Mouse (Mus musculus) heart, embryonic 13.5 days (tissue): ENCODE measurements at regions not wholly inside any gene's neighbourhood (a gene's known extent, or its start where the extent isn't known, plus 50 kb on each side); places are given as distances from the start of the nearest gene placed in this dataset.
A peak's percentile ranks its signal among the peaks of the same experiment; 100 is the strongest.

Experiments
- ATAC-seq: fragments of 200-750 bp; cut with Nextera tagmentation; 2 replicates; pipeline ENCODE4 v1.8.0; 2017; ENCODE audit warnings: moderate TSS enrichment; ENCODE audit not compliant: insufficient number of reproducible peaks, low FRiP score, low TSS enrichment; ENCODE audit errors: extremely low read depth
- H3K27ac ChIP-seq: fragments of 300-500 bp; sonication (generic); replicated peaks from 2 replicates; pipeline ENCODE4 v1.5.1; 2015; ENCODE audit warnings: moderate library complexity, mild to moderate bottlenecking, inconsistent platforms
- H3K27me3 ChIP-seq: fragments of 300-500 bp; sonication (generic); replicated peaks from 2 replicates; pipeline ENCODE4 v1.6.1; 2015; ENCODE audit warnings: mild to moderate bottlenecking, inconsistent platforms
- H3K36me3 ChIP-seq: fragments of 300-500 bp; sonication (generic); 2 replicates; pipeline ENCODE4 v1.6.1; 2015; ENCODE audit warnings: mild to moderate bottlenecking, inconsistent platforms
- H3K4me1 ChIP-seq: fragments of 300-500 bp; sonication (generic); 2 replicates; pipeline ENCODE4 v1.6.1; 2015; ENCODE audit warnings: inconsistent platforms
- H3K4me2 ChIP-seq: fragments of 300-500 bp; sonication (generic); 2 replicates; pipeline ENCODE4 v1.6.1; 2015; ENCODE audit warnings: inconsistent platforms, mild to moderate bottlenecking, moderate library complexity
- H3K4me3 ChIP-seq: fragments of 300-500 bp; sonication (generic); 2 replicates; pipeline ENCODE4 v1.5.1; 2015; ENCODE audit warnings: moderate library complexity, mild to moderate bottlenecking, inconsistent platforms
- H3K9ac ChIP-seq: fragments of 300-500 bp; sonication (generic); 2 replicates; pipeline ENCODE4 v1.6.1; 2015; ENCODE audit warnings: inconsistent platforms, mild to moderate bottlenecking, moderate library complexity
- H3K9me3 ChIP-seq: fragments of 300-500 bp; sonication (generic); 2 replicates; pipeline ENCODE4 v1.6.1; 2016; ENCODE audit warnings: inconsistent platforms
- whole genome bisulfite sequencing: fragments of 180-500 bp; shearing (Covaris S2); methylation state at CpG from one replicate; pipeline ENCODE4 v1.1.7; 2015; ENCODE audit warnings: mixed read lengths; 5-methylcytosine and 5-hydroxymethylcytosine counted together

DNA sequence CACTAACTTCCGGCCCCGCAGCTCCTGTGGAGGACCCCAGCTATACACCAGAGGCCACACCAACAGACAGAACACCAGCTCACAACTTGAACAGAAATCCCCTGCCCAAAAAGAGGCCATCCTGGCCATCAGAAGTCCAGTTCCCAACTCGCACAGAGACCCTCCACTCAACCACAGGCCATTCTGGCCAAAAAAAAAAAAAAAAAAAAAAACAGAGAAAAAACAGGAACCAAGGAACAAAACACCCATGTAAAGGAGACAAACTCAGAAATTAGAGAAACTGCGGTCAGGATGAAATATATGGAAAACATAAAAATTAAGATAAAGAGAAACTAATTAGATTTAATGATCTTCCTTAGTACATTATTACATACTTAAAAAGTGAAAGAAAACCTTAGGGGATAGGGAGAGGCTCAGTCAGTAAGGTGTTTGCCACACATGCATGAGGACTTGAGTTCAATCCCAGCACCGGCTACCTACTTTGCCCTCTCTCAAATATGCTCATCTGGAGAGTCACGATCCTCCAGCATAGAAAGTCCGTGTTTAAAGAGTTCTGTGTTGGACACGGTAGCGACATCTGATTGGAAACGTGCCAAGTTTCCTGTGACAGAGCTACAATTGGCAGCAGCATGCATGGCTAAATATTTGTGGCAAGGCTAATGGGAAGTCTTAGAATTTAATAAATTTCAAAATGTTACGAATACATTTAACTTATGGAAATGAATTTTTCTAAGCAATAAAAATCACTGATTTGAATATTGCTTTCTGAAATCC lies 51.9 kb upstream of the Pde7b start:
- no peak for ATAC-seq
- Histone ChIP-seq H3K4me1 (peaks cover 15% of the 10 kb centered on the region), H3K27ac (no peak overlapping the region), H3K27me3 (no peaks in the 10 kb centered on the region), H3K9me3 (no peaks in the 10 kb centered on the region), H3K4me3 (no peak overlapping the region), H3K36me3 (no peaks in the 10 kb centered on the region), H3K9ac (no peak overlapping the region), H3K4me2 (peak overlapping the region; percentile 18; the same call in 1 of the 2 replicates)
- 50% methylated on average over 11 of the region's 11 CpGs for WGBS

DNA sequence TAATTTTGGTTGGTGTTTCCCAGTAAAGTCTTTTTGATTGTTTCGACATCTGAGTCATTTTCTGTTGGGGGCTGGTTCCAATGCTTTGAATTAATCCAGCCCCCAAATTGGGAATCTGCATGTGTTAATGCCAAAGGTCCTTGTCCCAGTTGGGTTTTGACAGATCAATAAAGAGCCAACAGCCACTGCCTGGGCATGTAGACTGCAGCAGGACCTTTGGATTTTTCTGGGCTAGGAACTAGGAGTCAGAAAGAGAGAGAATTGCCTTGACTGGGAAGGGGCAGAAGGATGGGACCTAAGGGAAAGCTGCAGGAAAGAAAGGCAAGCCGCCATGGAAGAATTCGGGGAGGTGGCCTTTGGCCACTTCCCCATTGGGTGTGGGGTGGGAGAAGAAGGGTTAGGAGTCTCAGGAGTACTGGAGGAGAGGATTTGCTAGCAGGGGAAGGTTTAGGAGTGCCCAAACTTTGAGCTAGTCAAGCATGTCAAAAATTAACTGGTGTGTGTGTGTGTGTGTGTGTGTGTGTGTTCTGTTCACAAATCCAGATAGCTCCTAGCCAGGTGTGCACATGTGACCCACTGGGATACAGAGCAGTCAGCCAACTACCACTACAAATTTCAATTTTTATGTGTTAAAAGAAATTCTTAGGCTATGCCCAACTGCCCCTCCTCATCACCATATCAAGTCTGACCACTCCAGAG lies 51.0 kb upstream of the Pde7b start:
- Histone ChIP-seq H3K27me3 (no peaks in the 10 kb centered on the region), H3K36me3 (no peaks in the 10 kb centered on the region), H3K9ac (no peak overlapping the region), H3K4me2 (no peak overlapping the region), H3K27ac (no peak overlapping the region), H3K4me3 (no peak overlapping the region), H3K9me3 (no peaks in the 10 kb centered on the region), H3K4me1 (peaks cover 15% of the 10 kb centered on the region)
- no peak for ATAC-seq
- WGBS, result 86% methylated on average over 3 of the region's 3 CpGs
